Mouse (Mus musculus): Measurements from ENCODE around the gene Cdon. TPM values are rescaled to one million over a fixed set of nuclear protein-coding genes. Genes with fewer than 3 reads are reported as not detected.

Gene Cdon
- total RNA-seq, 1 experiment from 2014 or later, result 2.7 TPM

Other genes starting within 250 kb of the Cdon start
- 22.2 and 22.9 TPM in 2 replicates for gene Dcps, start 245.1 kb upstream of the Cdon start, total RNA-seq (2017)
- 61.0 and 63.5 TPM in 2 replicates for gene Srpr, start 221.0 kb upstream of the Cdon start, total RNA-seq (2017)
- 31.7 and 39.9 TPM in 2 replicates for gene Tirap, start 220.8 kb upstream of the Cdon start, total RNA-seq (2017)
- gene Foxred1, start 210.1 kb upstream of the Cdon start, total RNA-seq (2017), result 35.6 and 42.9 TPM in 2 replicates
- gene Fam118b, start 153.3 kb upstream of the Cdon start, total RNA-seq (2017), result 18.7 and 20.9 TPM in 2 replicates
- gene Rpusd4, start 153.3 kb upstream of the Cdon start, total RNA-seq (2017), result 17.8 and 21.1 TPM in 2 replicates
- not detected in 2 replicates for gene Gm1113, start 97.1 kb downstream of the Cdon start, total RNA-seq (2017)
- 1.3 and 1.5 TPM in 2 replicates for gene Ddx25, start 137.4 kb downstream of the Cdon start, total RNA-seq (2017)
- 25.6 and 30.9 TPM in 2 replicates for gene Pus3, start 137.5 kb downstream of the Cdon start, total RNA-seq (2017)
- gene Pate2, start 149.2 kb downstream of the Cdon start, total RNA-seq (2017), result not detected in 2 replicates
- 11.9 and 14.5 TPM in 2 replicates for gene Hyls1, start 149.3 kb downstream of the Cdon start, total RNA-seq (2017)
- gene Pate4, start 190.8 kb downstream of the Cdon start, total RNA-seq (2017), result not detected in 2 replicates
- gene Pate3, start 227.1 kb downstream of the Cdon start, total RNA-seq (2017), result not detected in 2 replicates

Data from neutrophil, adult 5-6 weeks (primary cell).